Mouse (Mus musculus) cerebellum, adult 18-20 months (tissue): ENCODE measurements at regions not wholly inside any gene's neighbourhood (a gene's known extent, or its start where the extent isn't known, plus 50 kb on each side); places are given as distances from the start of the nearest gene placed in this dataset.

Source experiments
- DNase-seq, 2 experiments: peaks; one replicate each; pipeline ENCODE4 v3.0.0; 2021

- DNase-seq = no peak
These were observed 494.3 kb downstream of the Vrk1 start for GRCm38 (mm10) chr12:106504285-106504684.

- DNase-seq = no peak
These were observed 504.0 kb downstream of the Vrk1 start for GRCm38 (mm10) chr12:106514057-106514456.

GRCm38 (mm10) chr12:106515257-106515788, 505.3 kb downstream of the Vrk1 start:
- DNase-seq = no peak

- no peak for DNase-seq
These were observed 509.1 kb downstream of the Vrk1 start for GRCm38 (mm10) chr12:106519141-106519540.

- no peak for DNase-seq
These were observed 514.4 kb downstream of the Vrk1 start for GRCm38 (mm10) chr12:106524411-106524810.

GRCm38 (mm10) chr12:106527116-106527515, 517.1 kb downstream of the Vrk1 start:
- no peak for DNase-seq

GRCm38 (mm10) chr12:106527699-106528434, 517.8 kb downstream of the Vrk1 start:
- DNase-seq = no peak

- no peak for DNase-seq
These were observed 518.5 kb downstream of the Vrk1 start for GRCm38 (mm10) chr12:106528521-106528920.

GRCm38 (mm10) chr12:106529175-106529574, 519.1 kb downstream of the Vrk1 start:
- DNase-seq = no peak

- no peak for DNase-seq
These were observed 525.1 kb downstream of the Vrk1 start for GRCm38 (mm10) chr12:106535086-106535485.

GRCm38 (mm10) chr12:106535628-106536288, 525.7 kb downstream of the Vrk1 start:
- DNase-seq = no peak

GRCm38 (mm10) chr12:106536289-106536636, 526.2 kb downstream of the Vrk1 start:
- DNase-seq = no peak

- no peak for DNase-seq
These were observed 530.0 kb downstream of the Vrk1 start for GRCm38 (mm10) chr12:106540003-106540402.

GRCm38 (mm10) chr12:106559566-106559965, 549.5 kb downstream of the Vrk1 start:
- DNase-seq = no peak

- no peak for DNase-seq
These were observed 555.2 kb downstream of the Vrk1 start for GRCm38 (mm10) chr12:106565263-106565681.

- no peak for DNase-seq
These were observed 556.3 kb downstream of the Vrk1 start for GRCm38 (mm10) chr12:106566361-106566760.

GRCm38 (mm10) chr12:106567116-106567515, 557.1 kb downstream of the Vrk1 start:
- no peak for DNase-seq

- no peak for DNase-seq
These were observed 558.6 kb downstream of the Vrk1 start for GRCm38 (mm10) chr12:106568541-106569085.

GRCm38 (mm10) chr12:106572956-106573355, 562.9 kb downstream of the Vrk1 start:
- DNase-seq = no peak

GRCm38 (mm10) chr12:106582760-106583159, 572.7 kb downstream of the Vrk1 start:
- DNase-seq = no peak

- no peak for DNase-seq
These were observed 575.6 kb downstream of the Vrk1 start for GRCm38 (mm10) chr12:106585626-106586025.

GRCm38 (mm10) chr12:106592686-106593085, 582.7 kb downstream of the Vrk1 start:
- no peak for DNase-seq

- no peak for DNase-seq
These were observed 587.6 kb downstream of the Vrk1 start for GRCm38 (mm10) chr12:106597636-106598035.

GRCm38 (mm10) chr12:106607240-106607639, 597.2 kb downstream of the Vrk1 start:
- no peak for DNase-seq
